Mouse (Mus musculus): ENCODE data around the gene Rpl36al. TPM values are rescaled to one million over a fixed set of nuclear protein-coding genes. Genes with fewer than 3 reads are reported as not detected.
A peak's percentile ranks its signal among the peaks of the same experiment; 100 is the strongest.

Gene Rpl36al
- polyA plus RNA-seq, 1 experiment from 2014 or later: 369 TPM

DNA sequence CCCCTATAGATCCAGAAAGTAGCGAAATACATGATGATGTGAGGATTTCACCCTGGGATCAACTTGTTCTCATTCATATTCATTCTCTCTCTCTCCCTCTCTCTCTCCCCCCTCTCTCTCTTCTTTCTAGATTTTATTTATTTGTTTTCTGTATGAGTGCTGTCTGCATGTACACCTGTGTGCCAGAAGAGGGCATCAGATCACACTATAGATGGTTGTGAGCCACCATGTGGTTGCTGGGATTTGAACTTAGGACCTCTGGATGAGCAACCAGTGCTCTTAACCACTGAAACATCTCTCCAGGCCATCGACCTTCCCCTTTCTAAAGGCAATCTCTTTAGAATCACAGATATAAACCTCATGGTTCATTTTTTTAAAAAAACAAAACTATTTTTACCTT is 24.6 kb upstream of the Rpl36al start:
- H3K4me3 ChIP-seq (replicated peaks): no peak overlapping the region
- no peak overlapping the region for H3K4me2 ChIP-seq (replicated peaks)
- H3K27ac ChIP-seq: no peak overlapping the region
- ATAC-seq: no peak
- no peaks in the 10 kb centered on the region for H3K9me3 ChIP-seq
- no peaks in the 10 kb centered on the region for H3K27me3 ChIP-seq
- H3K9ac ChIP-seq (replicated peaks): no peak overlapping the region
- H3K36me3 ChIP-seq: peaks cover 4% of the 10 kb centered on the region
- WGBS: 90% methylated on average over 2 of the region's 2 CpGs
- H3K4me1 ChIP-seq (replicated peaks): no peaks in the 10 kb centered on the region; the same call in 1 of the 2 replicates

DNA sequence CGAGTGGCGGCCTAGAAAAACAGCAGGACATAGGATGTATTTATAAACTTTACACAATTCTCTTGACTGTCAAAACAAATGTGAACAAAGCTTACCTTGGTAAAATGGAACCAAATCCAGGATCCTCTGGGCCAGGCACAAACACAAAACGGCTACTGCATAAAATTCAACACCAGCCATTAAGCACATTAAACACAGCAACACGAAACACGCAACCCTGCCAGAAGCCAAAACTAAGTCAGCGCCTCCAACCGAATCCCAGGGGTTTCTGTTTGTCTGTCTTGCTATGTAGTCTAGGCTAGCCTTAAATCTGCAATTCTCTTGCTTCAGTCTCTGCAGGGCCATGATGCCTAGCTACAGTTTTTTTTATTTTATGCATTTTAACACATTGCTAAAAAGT is 24.0 kb upstream of the Rpl36al start:
- Histone ChIP-seq H3K4me3 (replicated peaks) (no peak overlapping the region), H3K4me2 (replicated peaks) (no peak overlapping the region), H3K9me3 (no peaks in the 10 kb centered on the region), H3K27ac (no peak overlapping the region), H3K4me1 (replicated peaks) (no peaks in the 10 kb centered on the region; the same call in 1 of the 2 replicates), H3K9ac (replicated peaks) (no peak overlapping the region), H3K27me3 (no peaks in the 10 kb centered on the region), H3K36me3 (no peaks in the 10 kb centered on the region; the same call in none of the 2 replicates)
- no peak for ATAC-seq
- 97% methylated on average over 7 of the region's 7 CpGs for WGBS

DNA sequence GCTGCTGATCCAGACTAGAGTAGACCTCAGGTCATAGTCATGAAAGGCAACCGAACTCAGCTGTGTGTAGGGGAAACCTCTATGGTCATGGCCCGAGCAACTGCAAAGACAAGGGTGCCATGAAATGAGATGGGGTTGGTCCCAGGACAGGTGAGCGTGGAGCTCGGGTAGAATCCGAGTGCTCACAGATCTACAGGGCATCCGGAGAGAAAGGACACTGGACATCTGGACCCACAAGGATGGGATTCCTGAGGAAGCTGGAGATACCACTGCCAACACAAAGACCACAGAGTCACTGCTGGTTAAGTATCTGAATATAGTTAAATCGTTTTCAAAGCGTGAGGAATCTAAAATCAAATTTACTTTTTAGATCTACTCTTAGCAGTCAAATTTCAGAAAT is 23.5 kb upstream of the Rpl36al start:
- Histone ChIP-seq H3K27ac (no peak overlapping the region), H3K4me3 (replicated peaks) (no peak overlapping the region), H3K9ac (replicated peaks) (no peak overlapping the region), H3K36me3 (peaks cover 4% of the 10 kb centered on the region), H3K27me3 (no peaks in the 10 kb centered on the region), H3K9me3 (no peaks in the 10 kb centered on the region), H3K4me2 (replicated peaks) (no peak overlapping the region), H3K4me1 (replicated peaks) (no peaks in the 10 kb centered on the region; the same call in 1 of the 2 replicates)
- WGBS: 93% methylated on average over 8 of the region's 8 CpGs
- no peak for ATAC-seq

DNA sequence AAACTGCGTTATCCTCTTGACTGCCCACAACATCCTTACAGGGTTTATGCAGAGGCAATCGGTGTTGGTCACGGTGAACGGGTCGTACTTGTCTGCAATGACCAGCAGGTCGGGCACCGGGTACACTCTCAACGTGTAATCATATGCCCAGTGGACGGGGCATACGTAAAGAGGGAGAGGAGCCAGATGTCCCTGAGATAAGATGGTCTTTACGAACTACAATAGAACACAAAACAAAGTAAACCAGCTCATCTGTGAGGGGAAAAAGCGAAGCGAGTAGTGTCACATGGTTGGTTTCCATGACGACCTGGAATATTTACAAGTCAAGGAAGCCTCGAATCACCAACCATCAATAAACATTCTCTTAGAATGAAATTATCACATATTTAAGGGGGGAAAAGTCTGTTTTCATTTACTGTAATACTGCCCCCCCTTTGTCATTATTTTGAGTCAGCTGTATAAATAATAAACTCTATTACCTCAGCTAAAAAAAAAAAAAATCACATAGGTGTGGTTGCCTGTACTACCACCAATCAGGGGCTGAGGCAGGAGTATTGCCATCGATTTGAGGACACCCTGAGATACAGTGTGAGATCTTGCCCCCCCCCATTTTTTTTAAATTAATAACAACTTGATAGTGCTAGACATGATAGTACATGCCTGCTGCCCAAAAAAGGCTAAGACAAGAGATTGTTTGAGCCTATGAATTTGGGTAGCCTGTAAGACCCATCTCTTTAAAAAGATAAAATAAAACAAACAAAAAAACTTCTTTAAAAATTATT is 20.4 kb upstream of the Rpl36al start, which contains the start of gene Gm49384:
Gm49384 (minus strand) TSS at position 216 of the 782 bp plus-strand sequence.
- no peaks in the 10 kb centered on the region for H3K27me3 ChIP-seq
- H3K27ac ChIP-seq: no peak within 1 kb of the TSS
- 67% methylated on average over 16 of the region's 16 CpGs for WGBS
- peaks cover 22% of the 10 kb centered on the region for H3K36me3 ChIP-seq
- no peak within 1 kb of the TSS; the same call in 1 of the 2 replicates for H3K4me2 ChIP-seq (replicated peaks)
- H3K4me1 ChIP-seq (replicated peaks): peaks cover 4% of the 10 kb centered on the region; the same call in 1 of the 2 replicates
- H3K9ac ChIP-seq (replicated peaks): no peak within 1 kb of the TSS
- no peak within 1 kb of the TSS for H3K4me3 ChIP-seq (replicated peaks)
- H3K9me3 ChIP-seq: no peaks in the 10 kb centered on the region
- ATAC-seq: peak; percentile 55; the same call in 1 of the 2 replicates

DNA sequence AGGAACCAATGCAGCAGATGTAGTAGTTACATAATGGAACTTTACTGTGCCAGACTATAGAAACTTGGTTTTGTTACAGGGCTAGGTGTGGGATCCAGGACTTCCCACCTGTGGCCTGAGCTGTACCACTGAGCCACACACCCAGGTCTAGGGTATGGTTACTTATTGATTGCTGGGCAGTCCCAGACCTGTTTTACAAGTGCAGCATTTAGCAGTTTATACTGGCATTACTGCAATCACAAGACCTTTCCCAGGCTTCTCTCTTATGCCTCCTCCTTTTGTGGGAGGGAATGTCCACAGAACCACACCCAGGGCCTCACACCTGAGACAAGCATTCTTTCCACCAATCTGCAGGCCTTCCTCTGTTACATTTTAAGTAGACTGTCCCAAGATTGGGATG is 15.1 kb upstream of the Rpl36al start:
- H3K36me3 ChIP-seq: peaks cover 23% of the 10 kb centered on the region
- peak overlapping the region; percentile 96; the same call in 1 of the 2 replicates for H3K4me3 ChIP-seq (replicated peaks)
- H3K4me2 ChIP-seq (replicated peaks): peak overlapping the region; percentile 96; the same call in 1 of the 2 replicates
- H3K27ac ChIP-seq: no peak overlapping the region
- no peaks in the 10 kb centered on the region for H3K9me3 ChIP-seq
- peaks cover 31% of the 10 kb centered on the region for H3K4me1 ChIP-seq (replicated peaks)
- H3K27me3 ChIP-seq: no peaks in the 10 kb centered on the region
- no peak overlapping the region for H3K9ac ChIP-seq (replicated peaks)
- no peak for ATAC-seq

DNA sequence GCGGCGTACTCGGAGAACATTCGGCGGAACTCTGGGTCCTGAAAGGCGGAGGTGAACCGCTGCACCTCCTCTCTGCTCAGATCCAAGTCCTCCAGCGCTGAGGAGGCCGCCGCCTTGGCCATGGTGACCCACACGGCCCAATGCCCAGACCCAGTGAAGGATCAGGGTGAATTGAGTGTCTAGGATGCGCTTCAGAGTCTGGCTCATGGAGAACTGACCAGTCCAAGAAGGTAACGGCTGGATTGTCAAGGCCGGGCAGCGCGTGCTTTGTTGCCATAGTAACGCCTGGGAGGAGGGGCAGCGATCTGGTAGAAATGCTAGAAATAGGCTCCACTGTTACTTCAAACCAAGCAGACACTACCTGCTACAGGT is 14.3 kb upstream of the Rpl36al start, which contains the start of gene Dnaaf2:
Dnaaf2 (minus strand) TSS at position 266 of the 372 bp plus-strand sequence.
- H3K9me3 ChIP-seq: no peaks in the 10 kb centered on the region
- 0% methylated on average over 18 of the region's 18 CpGs for WGBS
- peak within 1 kb of the TSS; percentile 96 for H3K4me2 ChIP-seq (replicated peaks)
- H3K4me3 ChIP-seq (replicated peaks): peak within 1 kb of the TSS; percentile 96
- ATAC-seq: peak; percentile 61
- H3K36me3 ChIP-seq: peaks cover 23% of the 10 kb centered on the region
- H3K27me3 ChIP-seq: no peaks in the 10 kb centered on the region
- H3K27ac ChIP-seq: peak within 1 kb of the TSS; percentile 89
- H3K4me1 ChIP-seq (replicated peaks): peaks cover 31% of the 10 kb centered on the region
- peak within 1 kb of the TSS; percentile 89 for H3K9ac ChIP-seq (replicated peaks)

DNA sequence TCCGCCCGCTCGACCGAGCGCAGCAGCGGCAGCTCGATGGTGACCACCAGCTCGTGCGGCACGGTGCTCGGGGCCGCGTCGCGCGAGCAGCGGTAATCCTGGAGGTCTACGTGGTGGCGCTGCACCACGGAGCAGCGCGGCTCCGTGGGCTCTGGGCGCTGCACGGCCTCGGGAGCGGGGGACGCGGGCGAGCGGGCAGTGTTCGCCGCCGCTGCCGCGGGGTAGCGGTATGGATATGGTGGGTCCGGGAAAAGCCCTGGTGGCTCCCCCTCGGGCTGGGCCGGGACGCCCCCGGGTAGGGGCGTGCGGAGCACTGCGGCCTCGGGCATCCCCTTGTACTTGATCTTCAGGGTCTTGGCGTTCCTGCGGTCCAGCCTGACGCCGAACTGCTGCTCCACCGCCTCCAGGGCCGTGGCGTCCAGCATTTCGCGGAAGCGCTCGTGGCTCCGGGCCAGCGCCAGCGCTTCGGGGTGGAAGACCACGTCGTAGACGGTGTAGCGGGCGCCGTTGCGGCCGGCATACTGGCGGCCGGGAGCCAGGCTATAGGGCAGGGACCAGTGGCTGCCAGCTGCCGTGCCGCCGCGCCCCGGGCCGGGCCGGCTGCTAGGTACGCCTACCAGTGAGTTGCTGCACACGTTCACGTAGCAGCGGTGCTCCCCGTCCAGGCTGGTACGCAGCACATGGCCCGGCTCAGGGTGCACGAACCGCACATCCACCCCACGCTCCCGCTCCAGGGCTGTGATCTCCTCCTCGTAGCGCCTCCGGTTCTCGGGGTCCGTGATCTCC is 13.7 kb upstream of the Rpl36al start:
- under 1% methylated on average over 94 of the region's 94 CpGs for WGBS
- peak overlapping the region; percentile 89 for H3K27ac ChIP-seq
- H3K4me3 ChIP-seq (replicated peaks): peak overlapping the region; percentile 96
- no peaks in the 10 kb centered on the region for H3K9me3 ChIP-seq
- ATAC-seq: peak; percentile 83
- no peaks in the 10 kb centered on the region for H3K27me3 ChIP-seq
- H3K4me2 ChIP-seq (replicated peaks): peak overlapping the region; percentile 96
- peak overlapping the region; percentile 89 for H3K9ac ChIP-seq (replicated peaks)
- peaks cover 31% of the 10 kb centered on the region for H3K4me1 ChIP-seq (replicated peaks)
- peaks cover 21% of the 10 kb centered on the region for H3K36me3 ChIP-seq

DNA sequence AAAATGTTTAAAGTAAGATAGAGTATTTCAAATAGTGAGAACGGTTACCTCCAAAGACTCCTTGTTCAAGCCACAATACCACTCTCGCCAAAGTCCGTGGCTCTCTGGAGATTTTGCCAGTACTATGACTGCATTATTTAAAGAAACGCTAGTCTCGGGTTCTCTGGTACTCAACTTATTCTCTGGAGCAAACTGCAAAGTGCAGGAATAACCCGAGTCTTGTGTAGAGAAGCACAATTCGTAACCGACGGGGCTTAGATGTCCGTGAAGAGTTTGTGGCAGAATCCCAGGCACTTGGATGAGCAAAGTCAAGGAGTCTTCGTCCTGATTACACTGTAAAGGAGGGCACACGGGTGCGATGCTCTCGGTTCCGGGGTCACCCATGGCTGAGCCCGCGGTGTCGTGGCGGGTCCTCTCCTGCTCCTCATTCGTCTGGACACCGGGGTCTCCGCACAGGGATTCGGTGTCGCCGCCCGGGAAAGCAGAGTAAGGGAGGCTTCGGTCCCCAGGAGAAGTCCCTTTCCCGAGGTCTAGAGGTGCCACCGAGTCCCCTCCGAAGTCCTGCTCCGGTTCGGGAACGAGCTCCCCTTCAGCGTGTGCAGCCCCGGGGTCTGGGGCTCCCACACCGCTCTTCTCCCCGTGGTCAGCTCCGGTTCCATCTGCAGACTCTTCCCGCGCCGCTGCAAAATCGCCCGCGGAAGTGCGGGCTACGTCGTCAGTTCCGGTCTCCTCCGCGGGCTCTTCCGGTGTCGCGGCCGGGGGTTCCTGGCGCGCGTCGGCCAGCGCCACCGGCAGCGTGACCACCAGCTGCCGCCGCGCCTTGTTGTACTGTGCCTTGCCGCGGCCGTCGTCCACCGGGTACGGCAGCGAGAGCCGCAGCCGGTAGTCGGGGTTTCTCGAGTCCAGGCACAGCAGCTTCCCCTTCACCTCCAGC is 12.8 kb upstream of the Rpl36al start, which contains the start of gene Gm49383:
Gm49383 (minus strand) TSS at position 661 of the 934 bp plus-strand sequence.
- Histone ChIP-seq H3K36me3 (peaks cover 13% of the 10 kb centered on the region), H3K4me3 (replicated peaks) (peak within 1 kb of the TSS; percentile 96), H3K27me3 (no peaks in the 10 kb centered on the region), H3K4me1 (replicated peaks) (peaks cover 31% of the 10 kb centered on the region), H3K4me2 (replicated peaks) (peak within 1 kb of the TSS; percentile 96), H3K9me3 (no peaks in the 10 kb centered on the region), H3K27ac (peak within 1 kb of the TSS; percentile 89), H3K9ac (replicated peaks) (peak within 1 kb of the TSS; percentile 89)
- WGBS: under 1% methylated on average over 75 of the region's 75 CpGs
- peak; percentile 90 for ATAC-seq

DNA sequence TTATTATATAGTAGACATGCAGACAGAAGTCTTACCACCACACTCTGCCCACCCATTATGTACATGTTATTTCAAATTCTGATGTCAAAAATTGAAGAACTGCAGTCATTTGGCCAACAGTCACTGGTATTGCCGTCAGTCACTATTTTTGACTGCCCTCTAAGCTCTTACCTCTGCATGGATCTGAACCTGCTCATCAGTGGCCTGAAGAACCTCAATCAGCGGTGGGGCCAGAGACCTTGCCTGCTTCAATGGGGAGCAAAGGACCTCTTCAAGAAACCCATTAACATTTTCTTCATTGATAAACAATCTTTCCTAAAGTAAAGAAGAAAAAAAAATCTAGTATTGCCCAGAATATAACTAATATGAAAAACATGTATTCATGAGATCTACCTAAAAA is 8.8 kb upstream of the Rpl36al start:
- no peak for ATAC-seq
- Histone ChIP-seq H3K4me2 (replicated peaks) (no peak overlapping the region), H3K36me3 (peaks cover 23% of the 10 kb centered on the region), H3K27ac (no peak overlapping the region), H3K27me3 (no peaks in the 10 kb centered on the region), H3K9me3 (no peaks in the 10 kb centered on the region), H3K4me1 (replicated peaks) (peaks cover 14% of the 10 kb centered on the region), H3K9ac (replicated peaks) (no peak overlapping the region), H3K4me3 (replicated peaks) (no peak overlapping the region)
- 92% methylated on average over 2 of the region's 2 CpGs for WGBS

DNA sequence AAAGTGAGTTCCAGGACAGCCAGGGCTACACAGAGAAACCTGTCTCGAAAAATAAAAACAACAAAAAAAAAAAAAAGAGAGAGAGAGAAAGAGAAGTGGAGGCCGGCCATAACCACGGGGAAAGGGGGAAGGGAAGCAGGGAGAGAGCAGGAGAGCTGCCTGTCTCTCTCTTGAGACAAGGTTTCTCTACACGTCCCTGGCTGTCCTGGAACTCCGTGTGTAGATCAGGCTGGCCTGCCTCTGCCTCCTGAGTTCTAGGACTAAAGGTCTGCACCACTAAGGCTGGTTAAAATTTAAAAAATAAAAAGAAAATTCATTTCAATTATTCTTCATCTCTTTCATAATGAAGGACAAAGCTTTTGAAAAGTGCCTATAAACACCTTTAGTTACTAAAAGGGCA is 7.5 kb upstream of the Rpl36al start:
- H3K27ac ChIP-seq: no peak overlapping the region
- H3K36me3 ChIP-seq: peaks cover 27% of the 10 kb centered on the region
- 95% methylated on average over 5 of the region's 5 CpGs for WGBS
- no peak overlapping the region for H3K9ac ChIP-seq (replicated peaks)
- no peaks in the 10 kb centered on the region for H3K27me3 ChIP-seq
- H3K4me1 ChIP-seq (replicated peaks): peaks cover 20% of the 10 kb centered on the region
- H3K4me2 ChIP-seq (replicated peaks): no peak overlapping the region
- no peaks in the 10 kb centered on the region for H3K9me3 ChIP-seq
- H3K4me3 ChIP-seq (replicated peaks): no peak overlapping the region
- ATAC-seq: no peak

DNA sequence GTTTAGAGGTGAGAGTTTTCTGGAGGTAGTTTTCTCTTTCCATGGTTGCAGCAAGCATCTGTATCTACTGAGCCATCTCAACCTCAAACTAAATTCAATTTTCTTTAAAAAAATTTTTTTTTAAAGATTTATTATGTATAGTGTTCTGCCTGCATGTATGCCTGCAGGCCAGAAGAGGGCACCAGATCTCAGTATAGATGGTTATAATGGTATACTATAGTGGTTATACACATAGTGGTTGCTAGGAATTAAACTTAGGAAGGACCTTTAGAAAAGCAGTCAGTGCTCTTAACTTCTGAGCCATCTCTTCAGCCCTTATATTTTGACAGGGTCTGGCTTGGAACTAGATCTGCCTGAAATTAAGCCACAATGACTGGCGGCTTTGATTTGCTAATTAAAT is 6.6 kb upstream of the Rpl36al start:
- Histone ChIP-seq H3K4me1 (replicated peaks) (peaks cover 15% of the 10 kb centered on the region), H3K4me3 (replicated peaks) (no peak overlapping the region), H3K9me3 (no peaks in the 10 kb centered on the region), H3K27me3 (no peaks in the 10 kb centered on the region), H3K4me2 (replicated peaks) (no peak overlapping the region), H3K36me3 (peaks cover 27% of the 10 kb centered on the region), H3K27ac (no peak overlapping the region), H3K9ac (replicated peaks) (no peak overlapping the region)
- 100% methylated on average over 1 of the region's 1 CpGs for WGBS
- ATAC-seq: no peak
